Mouse (Mus musculus) liver, embryonic 11.5 days (tissue): ENCODE data around the gene Susd3. TPM values are rescaled to one million over a fixed set of nuclear protein-coding genes. Genes with fewer than 3 reads are reported as not detected.
A peak's percentile ranks its signal among the peaks of the same experiment; 100 is the strongest.

Source experiments
- ATAC-seq: fragments of 200-750 bp; cut with Nextera tagmentation; replicated peaks from 2 replicates; pipeline ENCODE4 v1.8.0; 2017; ENCODE audit warnings: moderate number of reproducible peaks, mild to moderate bottlenecking, moderate TSS enrichment, moderate library complexity; ENCODE audit not compliant: low FRiP score
- DNase-seq: peaks from one replicate; pipeline ENCODE4 v3.0.0-alpha.2; 2017; ENCODE audit warnings: low spot score
- H3K27ac ChIP-seq: fragments of 300-500 bp; sonication (generic); 2 replicates; pipeline ENCODE4 v1.5.1; 2014; ENCODE audit warnings: mild to moderate bottlenecking, low read depth, low read length, control low read depth
- H3K27me3 ChIP-seq: fragments of 300-500 bp; sonication (generic); replicated peaks from 2 replicates; pipeline ENCODE4 v1.6.1; 2014; ENCODE audit warnings: low read length, mixed read lengths; ENCODE audit not compliant: control insufficient read depth, insufficient read depth
- H3K36me3 ChIP-seq: fragments of 300-500 bp; sonication (generic); 2 replicates; pipeline ENCODE4 v1.6.1; 2014; ENCODE audit warnings: mild to moderate bottlenecking, low read length, moderate library complexity, mixed read lengths; ENCODE audit not compliant: control insufficient read depth, insufficient read depth
- H3K4me1 ChIP-seq: fragments of 300-500 bp; sonication (generic); replicated peaks from 2 replicates; pipeline ENCODE4 v1.6.1; 2014; ENCODE audit warnings: low read length, mixed read lengths; ENCODE audit not compliant: control insufficient read depth, insufficient read depth
- H3K4me2 ChIP-seq: fragments of 300-500 bp; sonication (generic); 2 replicates; pipeline ENCODE4 v1.6.1; 2014; ENCODE audit warnings: mild to moderate bottlenecking, control low read depth, moderate library complexity
- H3K4me3 ChIP-seq: fragments of 300-500 bp; sonication (generic); 2 replicates; pipeline ENCODE4 v1.5.1; 2014; ENCODE audit warnings: low read depth, low read length, control low read depth
- H3K9ac ChIP-seq: fragments of 300-500 bp; sonication (generic); 2 replicates; pipeline ENCODE4 v1.6.1; 2014; ENCODE audit warnings: low read depth, low read length, control low read depth
- H3K9me3 ChIP-seq: fragments of 300-500 bp; sonication (generic); 2 replicates; pipeline ENCODE4 v1.6.1; 2016; ENCODE audit warnings: low read length, inconsistent platforms, mixed read lengths; ENCODE audit not compliant: control insufficient read depth
- WGBS: fragments of 180-500 bp; shearing (Covaris S2); extraction: QIAGEN DNeasy Blood & Tissue Kit; methylation state at CpG from one replicate; pipeline ENCODE4 v1.1.7; 2014; 5-methylcytosine and 5-hydroxymethylcytosine counted together
- polyA plus RNA-seq: library from polyadenylated mRNA; unstranded; fragments of >200 nt; fragmentation: Nextera tagmentation; extraction: Ambion mirVana; gene quantifications from 2 replicates; pipeline ENCODE4 v1.2.1, GENCODE M21; 2014

The Susd3 gene
- polyA plus RNA-seq, 1 experiment from 2014 or later: 4.4 TPM

GRCm38 (mm10) chr13:49249634-49250033, 1.1 kb upstream of the Susd3 start:
- peaks cover 18% of the 10 kb centered on the region for H3K27me3 ChIP-seq

GRCm38 (mm10) chr13:49248923-49249322, 417 bp upstream of the Susd3 start:
- DNase-seq (no peak), ATAC-seq (no peak)
- Histone ChIP-seq H3K4me2 (no peak overlapping the region), H3K27ac (no peak overlapping the region), H3K4me3 (no peak overlapping the region), H3K9me3 (no peaks in the 10 kb centered on the region), H3K27me3 (peaks cover 18% of the 10 kb centered on the region), H3K36me3 (no peaks in the 10 kb centered on the region), H3K9ac (no peak overlapping the region), H3K4me1 (peaks cover 11% of the 10 kb centered on the region)
- WGBS: 35% methylated on average over 3 of the region's 3 CpGs

More at GRCm38 (mm10) chr13:49249634-49250033, 1.1 kb upstream of the Susd3 start:
- Histone ChIP-seq H3K4me2 (no peak overlapping the region), H3K36me3 (no peaks in the 10 kb centered on the region), H3K4me1 (peaks cover 11% of the 10 kb centered on the region), H3K4me3 (no peak overlapping the region), H3K9me3 (no peaks in the 10 kb centered on the region), H3K27ac (no peak overlapping the region), H3K9ac (no peak overlapping the region)
- 65% methylated on average over 2 of the region's 2 CpGs for WGBS
- DNase-seq (no peak), ATAC-seq (no peak)

GRCm38 (mm10) chr13:49247740-49248466, 603 bp downstream of the Susd3 start:
- H3K27me3 ChIP-seq: peaks cover 18% of the 10 kb centered on the region

GRCm38 (mm10) chr13:49247232-49247739, 1.2 kb downstream of the Susd3 start:
- ATAC-seq: no peak
- H3K27me3 ChIP-seq: peaks cover 18% of the 10 kb centered on the region

More at GRCm38 (mm10) chr13:49247740-49248466, 603 bp downstream of the Susd3 start:
- Histone ChIP-seq H3K36me3 (no peaks in the 10 kb centered on the region), H3K4me3 (peak overlapping the region; percentile 51), H3K4me1 (peaks cover 19% of the 10 kb centered on the region), H3K9me3 (no peaks in the 10 kb centered on the region), H3K27ac (no peak overlapping the region), H3K9ac (0 out of 2 replicates have a peak overlapping the region, but pooled peaks have one; percentile 31), H3K4me2 (peak overlapping the region; percentile 81)
- 1% methylated on average over 58 of the region's 58 CpGs for WGBS
- ATAC-seq: peak; percentile 75
- peak; percentile 65 for DNase-seq

GRCm38 (mm10) chr13:49246626-49247025, 1.9 kb downstream of the Susd3 start:
- no peak overlapping the region for H3K4me3 ChIP-seq
- ATAC-seq: no peak

More at GRCm38 (mm10) chr13:49247232-49247739, 1.2 kb downstream of the Susd3 start:
- DNase-seq: no peak
- Histone ChIP-seq H3K36me3 (no peaks in the 10 kb centered on the region), H3K4me1 (peaks cover 22% of the 10 kb centered on the region), H3K9ac (0 out of 2 replicates have a peak overlapping the region, but pooled peaks have one; percentile 31), H3K9me3 (no peaks in the 10 kb centered on the region), H3K4me2 (peak overlapping the region; percentile 81), H3K27ac (no peak overlapping the region), H3K4me3 (peak overlapping the region; percentile 51)
- WGBS: 22% methylated on average over 12 of the region's 12 CpGs

GRCm38 (mm10) chr13:49246011-49246410, 2.5 kb downstream of the Susd3 start:
- WGBS: 68% methylated on average over 3 of the region's 3 CpGs
- no peak for ATAC-seq
- peaks cover 18% of the 10 kb centered on the region for H3K27me3 ChIP-seq
- no peak overlapping the region for H3K4me2 ChIP-seq
- no peak for DNase-seq
- H3K36me3 ChIP-seq: no peaks in the 10 kb centered on the region
- no peak overlapping the region for H3K4me3 ChIP-seq
- no peak overlapping the region for H3K27ac ChIP-seq
- H3K4me1 ChIP-seq: peaks cover 26% of the 10 kb centered on the region
- H3K9ac ChIP-seq: no peak overlapping the region
- H3K9me3 ChIP-seq: no peaks in the 10 kb centered on the region

More at GRCm38 (mm10) chr13:49246626-49247025, 1.9 kb downstream of the Susd3 start:
- no peak overlapping the region for H3K9ac ChIP-seq
- no peaks in the 10 kb centered on the region for H3K9me3 ChIP-seq
- no peak overlapping the region for H3K27ac ChIP-seq
- DNase-seq: no peak
- H3K4me1 ChIP-seq: peaks cover 26% of the 10 kb centered on the region
- peaks cover 18% of the 10 kb centered on the region for H3K27me3 ChIP-seq
- 75% methylated on average over 2 of the region's 2 CpGs for WGBS
- no peaks in the 10 kb centered on the region for H3K36me3 ChIP-seq
- H3K4me2 ChIP-seq: peak overlapping the region; percentile 81

GRCm38 (mm10) chr13:49245251-49245650, 3.3 kb downstream of the Susd3 start:
- H3K4me3 ChIP-seq: no peak overlapping the region
- H3K4me2 ChIP-seq: no peak overlapping the region
- ATAC-seq: no peak
- H3K4me1 ChIP-seq: peaks cover 28% of the 10 kb centered on the region
- no peak overlapping the region for H3K27ac ChIP-seq
- peaks cover 18% of the 10 kb centered on the region for H3K27me3 ChIP-seq
- 60% methylated on average over 4 of the region's 4 CpGs for WGBS
- no peaks in the 10 kb centered on the region for H3K9me3 ChIP-seq
- no peak for DNase-seq
- H3K36me3 ChIP-seq: no peaks in the 10 kb centered on the region
- no peak overlapping the region for H3K9ac ChIP-seq

- H3K4me1 ChIP-seq: peaks cover 26% of the 10 kb centered on the region
- DNase-seq: no peak
- 58% methylated on average over 2 of the region's 2 CpGs for WGBS
- peaks cover 15% of the 10 kb centered on the region for H3K27me3 ChIP-seq
- H3K36me3 ChIP-seq: no peaks in the 10 kb centered on the region
- no peaks in the 10 kb centered on the region for H3K9me3 ChIP-seq
- H3K4me3 ChIP-seq: no peak overlapping the region
- no peak for ATAC-seq
- H3K9ac ChIP-seq: no peak overlapping the region
- H3K27ac ChIP-seq: peak overlapping the region; percentile 73
- H3K4me2 ChIP-seq: no peak overlapping the region
Measured at GRCm38 (mm10) chr13:49243492-49243891, 5.0 kb downstream of the Susd3 start.
